Mouse (Mus musculus): ENCODE measurements around the gene Iqgap1. TPM values are rescaled to one million over a fixed set of nuclear protein-coding genes. Genes with fewer than 3 reads are reported as not detected.

Gene Iqgap1
- total RNA-seq, 2 experiments from 2014 or later = 77.6 to 84.1 TPM

- no peak for DNase-seq
Measured at GRCm38 (mm10) chr7:80802412-80803160, 23.2 kb downstream of the Iqgap1 start.

- DNase-seq = no peak
Measured at GRCm38 (mm10) chr7:80799307-80799706, 26.5 kb downstream of the Iqgap1 start.

GRCm38 (mm10) chr7:80796805-80797567 lies 28.8 kb downstream of the Iqgap1 start:
- no peak for DNase-seq

GRCm38 (mm10) chr7:80796258-80796657 lies 29.5 kb downstream of the Iqgap1 start:
- DNase-seq = no peak

GRCm38 (mm10) chr7:80789534-80789933 lies 36.2 kb downstream of the Iqgap1 start:
- DNase-seq = no peak

GRCm38 (mm10) chr7:80789061-80789460 lies 36.7 kb downstream of the Iqgap1 start:
- no peak for DNase-seq

GRCm38 (mm10) chr7:80788002-80788401 lies 37.8 kb downstream of the Iqgap1 start:
- no peak for DNase-seq

- DNase-seq = peak; percentile 69
Measured at GRCm38 (mm10) chr7:80786746-80787145, 39.0 kb downstream of the Iqgap1 start.

- no peak for DNase-seq
Measured at GRCm38 (mm10) chr7:80783841-80784240, 41.9 kb downstream of the Iqgap1 start.

- no peak for DNase-seq
Measured at GRCm38 (mm10) chr7:80782155-80783109, 43.3 kb downstream of the Iqgap1 start.

- DNase-seq = peak; percentile 72
Measured at GRCm38 (mm10) chr7:80781444-80782120, 44.2 kb downstream of the Iqgap1 start.

GRCm38 (mm10) chr7:80778958-80779669 lies 46.7 kb downstream of the Iqgap1 start:
- peak; percentile 64 for DNase-seq

GRCm38 (mm10) chr7:80778376-80778775 lies 47.4 kb downstream of the Iqgap1 start:
- DNase-seq = no peak

- no peak for DNase-seq
Measured at GRCm38 (mm10) chr7:80777151-80777550, 48.6 kb downstream of the Iqgap1 start.

- no peak for DNase-seq
Measured at GRCm38 (mm10) chr7:80776090-80776489, 49.7 kb downstream of the Iqgap1 start.

- DNase-seq = no peak
Measured at GRCm38 (mm10) chr7:80775448-80775904, 50.3 kb downstream of the Iqgap1 start.

- no peak for DNase-seq
Measured at GRCm38 (mm10) chr7:80774615-80775447, 50.9 kb downstream of the Iqgap1 start.

GRCm38 (mm10) chr7:80773834-80774614 lies 51.8 kb downstream of the Iqgap1 start:
- DNase-seq = peak; percentile 57

- no peak for DNase-seq
Measured at GRCm38 (mm10) chr7:80770466-80770865, 55.3 kb downstream of the Iqgap1 start.
